Mouse (Mus musculus): ENCODE data around the gene Depdc5.
"Not testable (repeated sequence)": the region's sequence is repeated elsewhere in the genome, so short reads cannot be mapped to it uniquely, and the experiment has no call there.

Depdc5 gene
- long read RNA-seq, experiment 1, partial matches to known transcripts, result 2 of 2 reads
- long read RNA-seq, experiment 1, other reads (novel, unspliced or antisense), result 0 of 2 reads
- long read RNA-seq, experiment 2, partial matches to known transcripts, result 3 of 14 reads
- long read RNA-seq, experiment 2, other reads (novel, unspliced or antisense), result 11 of 14 reads

DNA sequence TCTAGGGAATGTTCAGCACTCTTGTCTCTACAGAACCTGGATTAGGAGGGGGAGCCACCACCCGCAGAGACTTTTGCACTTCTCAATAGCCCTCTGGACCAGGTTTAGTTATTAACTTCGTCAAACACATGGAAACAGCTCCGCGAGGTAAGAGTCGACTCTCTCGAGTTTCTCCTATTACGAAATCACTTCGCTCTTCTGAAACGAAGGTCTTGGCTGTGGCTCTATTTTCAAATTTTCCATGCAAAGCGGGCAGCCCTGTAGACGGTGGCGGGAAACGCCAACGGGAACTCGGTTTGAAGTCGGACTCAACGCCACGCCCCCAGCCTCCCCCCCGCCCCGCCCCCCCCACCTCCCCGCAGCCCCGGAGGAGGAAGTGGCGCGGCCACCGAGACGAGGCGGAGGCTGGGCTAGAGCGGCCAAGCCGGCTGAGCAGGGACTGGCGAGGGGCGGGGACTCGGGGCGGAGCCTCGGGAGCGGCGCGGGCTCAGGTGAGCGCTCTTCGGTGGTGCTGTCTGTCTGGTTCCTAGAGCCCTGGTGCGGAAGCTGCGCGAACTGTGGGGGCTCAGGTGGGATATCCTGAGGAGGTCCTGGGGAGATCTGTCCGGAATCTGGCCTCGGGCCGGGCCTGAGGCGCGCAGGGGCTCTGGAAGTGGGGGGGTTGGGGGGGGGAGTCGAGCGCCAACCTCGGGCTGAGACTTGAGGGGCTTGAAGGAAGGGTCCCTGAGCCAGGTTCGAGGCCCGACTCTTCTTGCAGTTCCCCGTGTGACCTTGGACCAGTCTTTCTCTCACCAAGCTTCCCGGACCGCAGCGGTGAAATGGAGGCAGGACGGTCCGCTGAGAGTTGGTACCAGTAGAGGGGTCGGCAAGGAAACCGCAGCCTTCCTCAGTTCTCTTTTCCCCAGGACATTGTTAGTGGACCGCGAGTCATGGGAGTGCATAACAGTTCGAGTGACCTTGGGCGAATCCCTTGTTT, at the start of gene Depdc5:
Gene Depdc5 (plus strand): TSS at position 449 of the 976 bp plus-strand sequence.
- intact Hi-C loops (cut with DNase I), result no loop called here

DNA sequence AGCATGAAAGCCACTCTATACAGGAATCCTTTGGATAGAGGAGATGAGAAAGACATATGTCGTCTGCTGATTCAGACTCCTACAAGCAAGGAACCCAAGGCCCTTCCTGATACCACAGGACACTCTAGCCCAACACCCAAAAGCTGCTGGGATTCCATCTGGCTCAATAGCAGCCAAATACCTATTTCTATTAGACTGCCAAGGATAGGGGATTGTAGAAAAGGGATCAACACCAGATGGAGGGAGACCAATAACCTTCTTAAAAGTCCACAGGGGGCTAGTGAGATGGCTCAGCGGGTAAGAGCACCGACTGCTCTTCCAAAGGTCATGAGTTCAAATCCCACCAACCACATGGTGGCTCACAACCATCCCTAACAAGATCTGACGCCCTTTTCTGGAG, 48.1 kb upstream of the Depdc5 start:
- intact Hi-C loops (cut with DNase I), result loop anchor here (5.0 kb wide), 1 partner anchor 37 kb away; the partner anchor contains the start of gene Prr14l

DNA sequence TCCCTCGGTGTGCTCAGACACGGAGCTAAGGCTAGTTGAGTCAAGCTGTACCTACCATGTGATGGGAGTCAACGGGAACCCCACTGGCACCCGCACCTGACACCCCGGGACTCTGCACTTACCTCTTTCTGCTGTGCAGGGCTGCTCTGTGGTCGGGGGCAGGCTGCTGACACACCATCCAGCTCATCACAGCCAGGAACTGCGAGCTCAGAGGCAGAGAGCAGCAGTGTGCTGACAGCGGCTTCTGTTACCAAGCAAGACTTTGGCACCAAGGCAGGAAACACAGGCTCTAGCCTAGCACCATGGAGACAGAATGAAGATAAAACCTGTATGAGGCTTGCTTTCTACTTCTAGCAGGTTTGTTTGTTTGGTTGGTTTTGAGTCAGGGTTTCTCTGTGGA, 43.0 kb upstream of the Depdc5 start:
- intact Hi-C loops (cut with DNase I), result no loop called here

DNA sequence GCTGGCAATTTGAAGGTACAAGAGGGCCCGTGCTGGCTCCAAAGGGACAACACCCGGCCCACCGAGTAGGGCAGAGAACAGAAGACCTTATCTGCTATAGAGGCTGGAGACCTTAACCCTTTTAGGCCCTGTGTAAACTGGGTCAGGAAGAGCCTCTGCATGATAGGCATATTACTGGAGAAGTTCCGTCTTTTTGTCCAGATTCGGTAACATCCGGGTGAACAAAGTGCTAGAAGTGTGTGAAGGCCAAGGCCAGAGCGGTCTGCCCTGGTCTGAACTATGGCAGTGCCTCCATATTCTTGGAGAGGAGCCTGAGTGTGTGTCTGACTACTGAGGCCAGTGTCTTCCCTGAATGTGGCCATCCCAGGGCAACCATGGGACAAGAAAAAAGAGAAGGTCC, 36.5 kb upstream of the Depdc5 start, which contains the start of gene Gm20671:
Gene Gm20671 (minus strand): TSS at position 101 of the 400 bp plus-strand sequence.
- intact Hi-C loops (cut with DNase I), result no loop called here

DNA sequence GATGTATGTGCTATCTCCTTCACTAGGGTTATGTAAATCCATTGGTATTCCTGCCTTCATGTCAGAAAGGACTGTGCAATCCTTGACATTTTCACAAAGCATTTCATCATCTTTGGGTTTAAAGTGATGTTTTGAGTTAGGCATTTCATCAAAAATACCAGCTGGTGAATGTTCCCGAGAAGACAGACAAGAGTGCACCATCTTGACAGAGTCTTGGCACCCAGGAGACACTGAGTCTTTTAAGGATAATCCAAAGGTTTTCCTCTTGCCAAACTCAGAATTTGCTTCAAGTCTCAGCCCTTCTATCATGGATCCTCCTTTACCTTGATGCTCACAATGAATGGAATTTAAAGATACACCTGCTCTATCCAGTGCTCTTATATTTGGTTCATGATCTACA, 34.7 kb upstream of the Depdc5 start:
- intact Hi-C loops (cut with DNase I), result not testable (repeated sequence)

DNA sequence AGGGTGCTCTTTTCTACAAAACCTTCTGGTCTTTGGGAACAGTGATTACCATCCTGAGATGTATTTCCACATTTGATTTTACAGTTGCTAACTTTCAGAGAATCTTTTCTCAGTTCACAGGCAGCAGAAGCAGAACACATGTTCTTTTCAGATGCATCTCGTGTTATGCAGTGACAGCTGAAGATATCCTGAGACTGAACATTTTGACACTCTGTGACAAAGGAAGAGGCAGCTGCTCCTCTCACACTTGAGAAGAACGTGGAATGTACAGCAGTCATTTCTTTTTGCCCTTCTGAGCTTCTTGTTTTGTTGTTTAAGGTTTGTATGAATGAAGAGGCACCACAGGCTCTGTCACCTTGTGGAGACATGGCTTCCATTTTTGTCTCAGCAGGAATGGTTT, 33.4 kb upstream of the Depdc5 start:
- intact Hi-C loops (cut with DNase I), result no loop called here

DNA sequence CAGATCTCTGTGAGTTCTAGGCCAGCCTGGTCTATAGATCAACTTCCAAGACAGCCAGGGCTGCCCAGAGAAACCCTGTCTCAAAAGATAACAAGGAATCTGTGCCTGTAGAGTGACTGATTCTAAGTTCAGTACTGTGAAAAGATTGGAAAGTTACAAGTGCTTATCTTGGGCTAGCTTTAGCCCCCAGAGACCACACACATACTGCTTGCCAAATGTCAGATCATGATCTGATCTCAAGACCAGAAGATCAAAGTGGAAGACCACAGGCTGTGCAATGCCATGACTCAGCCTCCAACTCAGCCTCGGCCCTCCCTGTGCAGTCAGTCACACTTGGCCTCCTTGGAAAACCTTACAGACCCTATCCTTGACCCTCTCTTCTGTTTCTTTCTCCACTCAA, 29.0 kb upstream of the Depdc5 start:
- intact Hi-C loops (cut with DNase I), result no loop called here

DNA sequence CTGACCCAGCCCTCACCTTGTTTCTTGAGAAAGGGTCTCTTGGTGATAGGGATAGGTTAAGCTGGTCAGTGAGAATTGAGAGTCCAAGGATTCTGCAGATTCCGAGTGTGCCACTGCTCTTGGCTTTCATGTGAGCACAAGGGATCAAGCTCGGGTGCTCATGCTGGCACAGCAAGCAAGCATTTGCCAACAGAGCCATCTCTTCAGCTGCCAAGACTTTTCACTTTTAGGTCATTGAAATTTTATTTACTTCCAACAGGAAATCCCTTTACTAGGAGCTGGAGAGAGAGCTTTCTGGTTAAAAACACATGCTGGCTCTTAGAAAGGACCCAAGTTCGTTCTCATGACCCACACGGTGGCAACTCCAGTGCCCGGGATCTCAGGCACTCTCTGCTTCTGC, 26.5 kb upstream of the Depdc5 start:
- intact Hi-C loops (cut with DNase I), result no loop called here

DNA sequence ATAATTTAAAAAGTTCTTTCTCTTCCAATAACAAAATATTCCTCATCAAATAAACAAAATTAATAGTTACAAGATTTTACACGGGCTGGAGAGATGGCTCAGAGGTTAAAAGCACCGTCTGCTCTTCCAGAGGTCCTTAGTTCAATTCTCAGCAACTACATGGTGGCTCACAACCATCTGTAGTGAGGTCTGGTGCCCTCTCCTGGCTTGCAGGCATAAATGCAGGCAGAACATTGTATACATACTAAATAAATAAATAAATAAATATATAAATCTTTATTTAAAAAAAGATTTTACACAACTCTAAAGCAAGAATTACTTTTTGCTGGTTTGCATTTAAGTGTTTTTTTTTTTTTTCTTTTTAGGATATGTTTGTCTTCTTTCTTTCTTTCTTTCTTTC, 23.5 kb upstream of the Depdc5 start:
- intact Hi-C loops (cut with DNase I), result no loop called here

DNA sequence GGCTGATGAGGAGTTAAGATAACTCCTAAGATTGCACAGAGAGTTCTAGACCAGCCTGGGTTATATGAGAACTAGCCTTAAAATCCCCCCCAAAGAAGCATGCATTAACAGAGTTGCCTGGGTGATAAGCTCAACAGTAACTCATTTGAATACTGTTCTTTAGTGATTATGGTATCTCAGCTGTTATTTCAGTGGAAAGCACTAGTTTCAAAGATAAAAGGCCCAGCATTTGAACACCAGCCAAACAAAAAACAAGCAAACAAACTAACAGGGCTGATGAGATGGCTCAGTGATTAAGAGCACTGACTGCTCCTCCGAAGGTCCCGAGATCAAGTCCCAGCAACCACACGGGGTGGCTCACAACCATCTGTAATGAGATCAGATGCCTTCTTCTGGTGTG, 14.3 kb upstream of the Depdc5 start:
- intact Hi-C loops (cut with DNase I), result no loop called here

DNA sequence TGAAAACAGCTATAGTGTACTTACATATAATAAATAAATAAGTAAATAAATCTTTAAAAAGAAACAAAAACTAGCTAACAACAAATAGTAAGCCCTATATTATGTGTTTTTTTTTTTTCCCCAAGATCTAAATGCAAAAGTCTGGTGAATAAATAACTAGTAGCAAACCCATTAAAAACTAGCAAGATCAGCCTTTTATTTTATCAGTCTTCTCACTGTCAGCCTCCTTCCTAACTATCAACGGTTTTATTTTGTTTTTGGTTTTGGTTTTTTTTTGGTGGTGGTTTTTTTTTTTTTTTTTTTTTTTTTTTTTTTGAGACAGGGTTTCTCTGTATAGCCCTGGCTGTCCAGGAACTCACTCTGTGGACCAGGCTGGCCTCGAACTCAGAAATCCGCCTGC, 13.9 kb upstream of the Depdc5 start:
- intact Hi-C loops (cut with DNase I), result not testable (repeated sequence)

DNA sequence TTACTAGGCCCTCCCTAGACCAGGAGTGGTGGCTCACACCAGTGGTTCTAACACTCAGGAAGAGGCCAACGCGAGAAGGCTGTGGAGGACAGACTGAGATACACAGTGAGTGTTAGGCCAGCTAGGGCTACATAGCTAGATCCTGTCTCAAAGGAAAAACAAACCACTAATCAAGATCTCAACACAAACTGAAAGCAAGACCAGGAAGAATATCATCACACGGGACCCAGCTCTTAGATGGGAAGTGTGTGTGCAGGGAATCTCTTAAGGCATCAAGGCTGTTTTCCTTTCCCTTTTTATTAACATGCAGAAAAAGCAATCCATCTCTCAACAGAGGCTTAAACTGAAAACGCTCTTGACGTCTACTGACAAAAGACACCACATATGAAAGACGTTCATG, 11.5 kb upstream of the Depdc5 start:
- intact Hi-C loops (cut with DNase I), result loop anchor here (5.0 kb wide), 1 partner anchor 35 kb away; no protein-coding TSS in a partner anchor

DNA sequence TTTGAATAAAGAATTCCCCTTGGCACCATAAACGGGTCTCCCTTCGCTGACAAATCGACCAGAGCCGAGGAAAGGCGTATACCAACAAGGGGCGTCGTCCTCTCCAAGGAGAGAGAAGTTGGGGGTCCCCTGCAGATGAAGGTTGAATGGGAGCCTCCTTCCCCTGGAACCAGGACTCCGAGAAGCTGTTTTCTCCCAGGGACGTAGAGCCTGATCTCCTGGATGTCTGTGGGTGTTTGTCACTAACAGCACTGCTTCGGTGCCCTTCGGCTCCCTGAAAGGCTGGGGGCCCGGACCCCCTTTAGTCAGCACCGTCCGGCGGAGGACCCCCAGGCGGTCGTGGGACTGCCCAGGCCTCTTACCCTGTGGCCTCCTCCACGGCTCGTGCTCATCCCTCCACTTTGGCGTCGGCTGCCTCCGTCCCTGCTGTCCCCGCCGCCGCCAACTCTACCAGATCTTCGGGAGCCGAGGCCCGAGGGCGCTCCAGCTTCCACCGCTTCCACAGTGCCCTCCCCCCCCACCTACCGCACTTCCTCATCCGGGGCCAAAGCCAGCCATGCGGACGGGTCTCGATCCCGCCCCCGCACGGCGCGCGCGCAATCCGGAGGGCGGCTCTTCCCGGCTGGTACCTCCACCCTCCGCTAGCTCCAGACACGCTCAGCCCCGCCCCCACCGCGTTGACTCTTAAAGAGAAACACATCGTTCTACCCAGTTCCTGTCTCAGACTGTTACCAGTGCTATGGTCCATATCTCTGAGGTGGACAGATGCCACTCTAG, 9.6 kb upstream of the Depdc5 start, which contains the start of gene Prr14l:
Gene Prr14l (minus strand): TSS at position 526 of the 777 bp plus-strand sequence.
- intact Hi-C loops (cut with DNase I), result loop anchor here (5.0 kb wide), 1 partner anchor 37 kb away; no protein-coding TSS in a partner anchor

DNA sequence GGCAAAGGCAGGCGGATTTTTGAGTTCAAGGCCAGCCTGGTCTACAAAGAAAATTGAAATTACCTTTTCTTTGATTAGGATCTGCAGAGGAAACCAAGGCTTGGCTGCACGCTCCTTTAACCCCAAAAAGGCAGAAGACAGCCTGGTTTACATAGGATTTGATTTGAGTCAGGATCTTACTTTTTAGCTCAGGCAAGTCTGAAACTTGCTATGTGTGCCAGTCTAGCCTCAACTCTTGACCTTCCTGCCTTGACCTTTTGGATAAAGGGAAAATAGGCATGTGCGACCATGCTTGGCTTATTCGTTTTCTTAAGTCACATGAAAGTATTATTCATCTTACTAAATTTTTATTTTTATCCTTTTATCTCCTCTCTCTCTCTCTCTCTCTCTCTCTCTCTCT, 8.7 kb upstream of the Depdc5 start:
- intact Hi-C loops (cut with DNase I), result loop anchor here (5.0 kb wide), 1 partner anchor 38 kb away; no protein-coding TSS in a partner anchor

DNA sequence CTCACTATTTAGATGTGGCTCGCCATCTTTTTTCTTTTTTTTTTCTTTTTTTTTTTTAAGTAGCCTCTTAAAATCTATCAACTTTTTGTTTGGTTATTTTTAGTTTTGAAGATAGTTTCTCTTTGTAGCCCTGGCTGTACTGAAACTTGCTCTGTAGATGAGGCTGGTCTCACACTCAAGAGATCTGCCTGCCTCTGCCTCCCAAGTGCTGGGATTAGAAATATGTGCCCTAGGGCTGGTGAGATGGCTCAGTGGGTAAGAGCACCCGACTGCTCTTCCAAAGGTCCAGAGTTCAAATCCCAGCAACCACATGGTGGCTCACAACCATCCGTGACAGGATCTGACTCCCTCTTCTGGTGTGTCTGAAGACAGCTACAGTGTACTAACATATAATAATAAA, 8.2 kb upstream of the Depdc5 start:
- intact Hi-C loops (cut with DNase I), result not testable (repeated sequence)

DNA sequence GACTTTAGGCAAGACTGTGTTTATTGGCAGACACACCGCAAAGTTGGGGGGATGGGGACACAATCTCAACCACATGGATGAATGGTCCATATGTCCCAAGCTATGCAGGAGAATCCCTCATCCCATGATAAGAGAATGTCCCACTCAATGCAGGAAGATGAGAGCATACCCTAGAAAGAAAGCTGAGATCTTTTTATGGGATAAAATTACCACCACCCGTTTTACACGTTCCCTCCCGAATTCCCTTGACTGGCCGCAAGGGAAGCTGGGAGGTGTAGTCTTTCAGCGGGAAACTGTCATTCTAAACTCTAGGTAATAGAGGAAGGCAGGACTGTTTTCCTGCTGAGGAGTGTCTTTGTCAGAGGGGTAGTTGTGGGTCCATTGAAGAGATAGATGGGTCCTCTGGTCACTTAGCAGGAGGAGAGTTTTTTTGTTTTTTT, 5.7 kb upstream of the Depdc5 start:
- intact Hi-C loops (cut with DNase I), result no loop called here

DNA sequence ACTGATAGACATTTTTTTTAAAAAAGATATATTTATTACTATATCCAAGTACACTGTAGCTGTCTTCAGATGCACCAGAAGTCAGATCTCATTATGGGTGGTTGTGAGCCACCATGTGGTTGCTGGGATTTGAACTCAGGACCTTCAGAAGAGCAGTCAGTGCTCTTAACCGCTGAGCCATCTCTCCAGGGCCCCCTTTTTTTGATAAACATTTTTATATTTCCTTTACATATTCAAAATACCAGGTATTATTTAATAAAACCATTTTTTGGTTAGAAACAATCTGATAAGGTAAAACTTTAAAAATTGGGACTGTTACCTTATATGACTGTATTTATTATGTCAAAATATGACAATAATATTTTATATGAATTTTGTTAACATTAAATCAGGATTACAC, 2.4 kb upstream of the Depdc5 start:
- intact Hi-C loops (cut with DNase I), result no loop called here

DNA sequence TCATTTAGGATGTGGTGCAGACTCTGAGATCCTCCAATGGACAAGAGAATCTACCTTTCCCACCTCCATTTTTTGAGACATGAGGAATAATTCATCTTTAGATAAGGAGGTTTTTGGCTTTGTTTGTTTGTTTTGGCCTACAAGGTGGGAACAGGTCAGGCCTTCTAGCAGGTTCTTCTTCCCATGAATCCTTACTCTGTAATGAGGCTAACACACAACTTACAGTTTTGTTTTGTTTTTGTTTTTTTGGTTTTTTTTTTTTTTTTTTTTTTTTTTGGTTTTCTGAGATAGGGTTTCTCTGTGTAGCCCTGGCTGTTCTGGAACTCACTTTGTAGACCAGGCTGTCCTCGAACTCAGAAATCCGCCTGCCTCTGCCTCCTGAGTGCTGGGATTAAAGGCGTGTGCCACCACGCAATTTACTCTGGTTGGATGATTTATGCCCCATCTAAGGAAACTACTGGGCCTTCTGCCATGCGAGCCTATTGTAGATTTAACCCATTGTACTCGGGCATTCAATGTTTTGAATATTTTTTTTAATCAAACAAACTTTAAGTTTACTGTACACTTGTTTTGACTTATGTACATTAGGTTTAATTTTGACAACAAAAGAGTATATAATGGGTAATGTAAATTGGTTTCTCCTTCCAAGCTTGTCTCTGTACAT, 900 bp upstream of the Depdc5 start:
- intact Hi-C loops (cut with DNase I), result no loop called here

DNA sequence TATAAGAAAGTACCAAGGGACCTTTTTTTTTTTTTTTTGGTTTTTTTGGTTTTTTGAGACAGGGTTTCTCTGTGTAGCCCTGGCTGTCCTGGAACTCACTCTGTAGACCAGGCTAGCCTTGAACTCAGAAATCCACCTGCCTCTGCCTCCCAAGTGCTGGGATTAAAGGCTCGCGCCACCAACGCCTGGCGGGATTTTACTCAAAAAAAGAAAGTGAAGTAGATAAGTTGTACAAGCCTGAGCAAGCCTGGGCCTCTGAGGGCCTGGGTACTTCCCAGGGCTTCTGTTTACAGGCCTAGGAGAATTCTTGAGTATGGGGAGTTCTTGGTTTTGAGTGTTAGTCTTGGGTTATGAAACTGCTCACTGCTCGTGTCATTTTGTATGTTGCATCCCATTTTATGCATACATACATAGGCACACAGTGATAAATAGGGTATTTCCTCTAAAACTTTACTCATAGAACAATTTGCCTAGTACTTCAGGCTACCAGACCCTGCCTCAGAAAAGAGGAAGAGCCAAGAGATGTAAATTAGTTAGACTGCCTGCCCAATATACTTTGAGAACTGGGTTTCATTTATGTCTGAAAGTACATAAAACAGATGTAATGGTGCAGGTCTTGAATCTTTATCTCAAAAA, 6.0 kb downstream of the Depdc5 start:
- intact Hi-C loops (cut with DNase I), result no loop called here

DNA sequence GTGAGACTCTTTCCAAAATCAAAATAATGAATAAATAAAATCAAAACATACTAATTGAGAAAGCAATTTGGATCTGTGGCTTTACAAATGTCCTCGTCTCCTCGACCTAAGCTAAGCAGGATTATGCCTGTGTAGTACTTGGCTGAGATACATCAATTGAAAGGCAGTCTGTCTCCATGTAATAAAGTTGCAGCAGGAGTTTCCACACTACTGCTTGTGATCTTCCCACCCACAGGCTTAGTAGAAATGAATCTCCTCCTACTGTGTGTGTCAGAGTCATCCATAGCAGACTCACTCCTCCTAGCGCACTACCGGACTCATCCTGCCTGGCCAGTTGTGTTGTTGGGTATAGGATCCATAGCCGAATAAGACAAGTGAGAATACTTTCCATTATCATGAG, 8.8 kb downstream of the Depdc5 start:
- intact Hi-C loops (cut with DNase I), result no loop called here
